Mouse (Mus musculus) heart, embryonic 13.5 days (tissue): ENCODE results near the gene Adam30. TPM values are rescaled to one million over a fixed set of nuclear protein-coding genes. Genes with fewer than 3 reads are reported as not detected.

ENCODE experiments used
- ATAC-seq: fragments of 200-750 bp; cut with Nextera tagmentation; 2 replicates; pipeline ENCODE4 v1.8.0; 2017; ENCODE audit warnings: moderate TSS enrichment; ENCODE audit not compliant: insufficient number of reproducible peaks, low FRiP score, low TSS enrichment; ENCODE audit errors: extremely low read depth
- H3K27ac ChIP-seq: fragments of 300-500 bp; sonication (generic); replicated peaks from 2 replicates; pipeline ENCODE4 v1.5.1; 2015; ENCODE audit warnings: moderate library complexity, mild to moderate bottlenecking, inconsistent platforms
- H3K27me3 ChIP-seq: fragments of 300-500 bp; sonication (generic); replicated peaks from 2 replicates; pipeline ENCODE4 v1.6.1; 2015; ENCODE audit warnings: mild to moderate bottlenecking, inconsistent platforms
- H3K36me3 ChIP-seq: fragments of 300-500 bp; sonication (generic); 2 replicates; pipeline ENCODE4 v1.6.1; 2015; ENCODE audit warnings: mild to moderate bottlenecking, inconsistent platforms
- H3K4me1 ChIP-seq: fragments of 300-500 bp; sonication (generic); 2 replicates; pipeline ENCODE4 v1.6.1; 2015; ENCODE audit warnings: inconsistent platforms
- H3K4me2 ChIP-seq: fragments of 300-500 bp; sonication (generic); 2 replicates; pipeline ENCODE4 v1.6.1; 2015; ENCODE audit warnings: inconsistent platforms, mild to moderate bottlenecking, moderate library complexity
- H3K4me3 ChIP-seq: fragments of 300-500 bp; sonication (generic); 2 replicates; pipeline ENCODE4 v1.5.1; 2015; ENCODE audit warnings: moderate library complexity, mild to moderate bottlenecking, inconsistent platforms
- H3K9ac ChIP-seq: fragments of 300-500 bp; sonication (generic); 2 replicates; pipeline ENCODE4 v1.6.1; 2015; ENCODE audit warnings: inconsistent platforms, mild to moderate bottlenecking, moderate library complexity
- H3K9me3 ChIP-seq: fragments of 300-500 bp; sonication (generic); 2 replicates; pipeline ENCODE4 v1.6.1; 2016; ENCODE audit warnings: inconsistent platforms
- WGBS: fragments of 180-500 bp; shearing (Covaris S2); methylation state at CpG from one replicate; pipeline ENCODE4 v1.1.7; 2015; ENCODE audit warnings: mixed read lengths; 5-methylcytosine and 5-hydroxymethylcytosine counted together
- polyA plus RNA-seq: library from polyadenylated mRNA; unstranded; fragments of >200 nt; fragmentation: Nextera tagmentation; extraction: Ambion mirVana; gene quantifications from 2 replicates; pipeline ENCODE4 v1.2.1, GENCODE M21; 2015

Adam30 gene
- polyA plus RNA-seq, 1 experiment from 2014 or later: not detected

- H3K9me3 ChIP-seq: no peaks in the 10 kb centered on the region
- no peak overlapping the region for H3K9ac ChIP-seq
- no peak overlapping the region for H3K27ac ChIP-seq
- no peaks in the 10 kb centered on the region for H3K36me3 ChIP-seq
- no peaks in the 10 kb centered on the region for H3K27me3 ChIP-seq
- no peak for ATAC-seq
- no peak overlapping the region for H3K4me2 ChIP-seq
- H3K4me3 ChIP-seq: no peak overlapping the region
- H3K4me1 ChIP-seq: no peaks in the 10 kb centered on the region
- WGBS: 85% methylated on average over 3 of the region's 3 CpGs
These were observed 27.3 kb downstream of the Adam30 start for GRCm38 (mm10) chr3:98187777-98188176.

- no peaks in the 10 kb centered on the region for H3K27me3 ChIP-seq
- WGBS: 33% methylated on average over 9 of the region's 9 CpGs
- H3K4me1 ChIP-seq: peaks cover 18% of the 10 kb centered on the region
- H3K9ac ChIP-seq: no peak overlapping the region
- no peak overlapping the region for H3K4me2 ChIP-seq
- no peak overlapping the region for H3K4me3 ChIP-seq
- ATAC-seq: no peak
- H3K36me3 ChIP-seq: no peaks in the 10 kb centered on the region
- H3K27ac ChIP-seq: 0 out of 2 replicates have a peak overlapping the region, but pooled peaks have one; percentile 21
- H3K9me3 ChIP-seq: no peaks in the 10 kb centered on the region
These were observed 37.5 kb downstream of the Adam30 start for GRCm38 (mm10) chr3:98197711-98198532.

- Histone ChIP-seq H3K36me3 (no peaks in the 10 kb centered on the region), H3K4me1 (peaks cover 22% of the 10 kb centered on the region), H3K9me3 (no peaks in the 10 kb centered on the region), H3K9ac (no peak overlapping the region), H3K27me3 (no peaks in the 10 kb centered on the region), H3K4me2 (no peak overlapping the region), H3K27ac (no peak overlapping the region), H3K4me3 (no peak overlapping the region)
- WGBS: 58% methylated on average over 5 of the region's 5 CpGs
- ATAC-seq: no peak
These were observed 39.3 kb downstream of the Adam30 start for GRCm38 (mm10) chr3:98199747-98200146.

- Histone ChIP-seq H3K4me2 (no peak overlapping the region), H3K4me1 (peaks cover 13% of the 10 kb centered on the region), H3K9me3 (no peaks in the 10 kb centered on the region), H3K27me3 (no peaks in the 10 kb centered on the region), H3K4me3 (no peak overlapping the region), H3K9ac (no peak overlapping the region), H3K36me3 (no peaks in the 10 kb centered on the region), H3K27ac (no peak overlapping the region)
- 58% methylated on average over 5 of the region's 5 CpGs for WGBS
- ATAC-seq: no peak
These were observed 42.9 kb downstream of the Adam30 start for GRCm38 (mm10) chr3:98203282-98203681.

- no peak for ATAC-seq
- Histone ChIP-seq H3K4me1 (peaks cover 10% of the 10 kb centered on the region), H3K9ac (no peak overlapping the region), H3K9me3 (no peaks in the 10 kb centered on the region), H3K4me2 (no peak overlapping the region), H3K4me3 (no peak overlapping the region), H3K27ac (no peak overlapping the region), H3K36me3 (no peaks in the 10 kb centered on the region), H3K27me3 (no peaks in the 10 kb centered on the region)
- WGBS: 33% methylated on average over 3 of the region's 3 CpGs
These were observed 46.5 kb downstream of the Adam30 start for GRCm38 (mm10) chr3:98206977-98207376.

- no peak for ATAC-seq
- WGBS: 69% methylated on average over 4 of the region's 4 CpGs
These were observed 48.7 kb downstream of the Adam30 start for GRCm38 (mm10) chr3:98209161-98209560.

GRCm38 (mm10) chr3:98210860-98211259 lies 50.4 kb downstream of the Adam30 start:
- no peak overlapping the region for H3K4me2 ChIP-seq
- H3K27ac ChIP-seq: no peak overlapping the region
- no peaks in the 10 kb centered on the region for H3K36me3 ChIP-seq
- H3K27me3 ChIP-seq: no peaks in the 10 kb centered on the region; the same call in 1 of the 2 replicates
- no peak overlapping the region for H3K4me3 ChIP-seq
- ATAC-seq: no peak
- H3K9ac ChIP-seq: no peak overlapping the region
- 66% methylated on average over 10 of the region's 10 CpGs for WGBS
- H3K4me1 ChIP-seq: no peaks in the 10 kb centered on the region
- H3K9me3 ChIP-seq: no peaks in the 10 kb centered on the region

More at GRCm38 (mm10) chr3:98209161-98209560, 48.7 kb downstream of the Adam30 start:
- Histone ChIP-seq H3K27ac (no peak overlapping the region), H3K9me3 (no peaks in the 10 kb centered on the region), H3K9ac (no peak overlapping the region), H3K27me3 (no peaks in the 10 kb centered on the region; the same call in 1 of the 2 replicates), H3K36me3 (no peaks in the 10 kb centered on the region), H3K4me1 (no peaks in the 10 kb centered on the region), H3K4me3 (no peak overlapping the region), H3K4me2 (no peak overlapping the region)

GRCm38 (mm10) chr3:98211301-98212081 lies 51.1 kb downstream of the Adam30 start:
- H3K4me2 ChIP-seq: no peak overlapping the region
- H3K9ac ChIP-seq: no peak overlapping the region
- no peaks in the 10 kb centered on the region for H3K9me3 ChIP-seq
- no peak overlapping the region for H3K27ac ChIP-seq
- no peak overlapping the region for H3K4me3 ChIP-seq
- H3K27me3 ChIP-seq: no peaks in the 10 kb centered on the region; the same call in 1 of the 2 replicates
- no peaks in the 10 kb centered on the region for H3K4me1 ChIP-seq
- H3K36me3 ChIP-seq: no peaks in the 10 kb centered on the region
- 69% methylated on average over 7 of the region's 7 CpGs for WGBS
- no peak for ATAC-seq

Other genes with a start within 250 kb of the Adam30 start
- gene Notch2, start 147.1 kb upstream of the Adam30 start, polyA plus RNA-seq: 11.9 and 12.1 TPM in 2 replicates
- gene Reg4, start 61.5 kb downstream of the Adam30 start, polyA plus RNA-seq: not detected in 2 replicates
- gene Hmgcs2, start 119.8 kb downstream of the Adam30 start, polyA plus RNA-seq: 9.5 and 11.6 TPM in 2 replicates
- gene Phgdh, start 179.4 kb downstream of the Adam30 start, polyA plus RNA-seq: 102 and 110 TPM in 2 replicates
- 7.3 and 8.3 TPM in 2 replicates for gene Zfp697, start 221.8 kb downstream of the Adam30 start, polyA plus RNA-seq